Mouse (Mus musculus) hindbrain, embryonic 11.5 days (tissue): ENCODE measurements around the gene Rps9. TPM values are rescaled to one million over a fixed set of nuclear protein-coding genes. Genes with fewer than 3 reads are reported as not detected.
"Not testable (repeated sequence)": the region's sequence is repeated elsewhere in the genome, so short reads cannot be mapped to it uniquely, and the experiment has no call there.

Source experiments
- ATAC-seq: fragments of 200-750 bp; cut with Nextera tagmentation; 2 replicates; pipeline ENCODE4 v1.8.0; 2017; ENCODE audit warnings: mild to moderate bottlenecking, moderate TSS enrichment, moderate library complexity; ENCODE audit not compliant: low FRiP score
- DNase-seq: peaks from one replicate; pipeline ENCODE4 v3.0.0-alpha.2; 2015; ENCODE audit warnings: low spot score
- H3K27ac ChIP-seq: fragments of 300-500 bp; sonication (generic); 2 replicates; pipeline ENCODE4 v1.5.1; 2014; ENCODE audit warnings: mild to moderate bottlenecking, low read depth, low read length
- H3K27me3 ChIP-seq: fragments of 300-500 bp; sonication (generic); 2 replicates; pipeline ENCODE4 v1.6.1; 2014; ENCODE audit warnings: mild to moderate bottlenecking, low read length, moderate library complexity, mixed read lengths; ENCODE audit not compliant: control insufficient read depth, insufficient read depth
- H3K36me3 ChIP-seq: fragments of 300-500 bp; sonication (generic); 2 replicates; pipeline ENCODE4 v1.6.1; 2014; ENCODE audit warnings: mild to moderate bottlenecking, low read length, moderate library complexity, mixed read lengths; ENCODE audit not compliant: control insufficient read depth, insufficient read depth
- H3K4me1 ChIP-seq: fragments of 300-500 bp; sonication (generic); replicated peaks from 2 replicates; pipeline ENCODE4 v1.6.1; 2014; ENCODE audit warnings: low read length, mixed read lengths; ENCODE audit not compliant: control insufficient read depth, insufficient read depth
- H3K4me2 ChIP-seq: fragments of 300-500 bp; sonication (generic); replicated peaks from 2 replicates; pipeline ENCODE4 v1.6.1; 2014; ENCODE audit warnings: mild to moderate bottlenecking, low read depth, low read length
- H3K4me3 ChIP-seq: fragments of 300-500 bp; sonication (generic); 2 replicates; pipeline ENCODE4 v1.5.1; 2014; ENCODE audit warnings: low read depth, low read length
- H3K9ac ChIP-seq: fragments of 300-500 bp; sonication (generic); 2 replicates; pipeline ENCODE4 v1.6.1; 2014; ENCODE audit warnings: low read depth, low read length
- H3K9me3 ChIP-seq: fragments of 300-500 bp; sonication (generic); 2 replicates; pipeline ENCODE4 v1.6.1; 2016; ENCODE audit warnings: low read length; ENCODE audit not compliant: control insufficient read depth
- WGBS: fragments of 180-500 bp; shearing (Covaris S2); extraction: QIAGEN DNeasy Blood & Tissue Kit; methylation state at CpG from one replicate; pipeline ENCODE4 v1.1.7; 2014; 5-methylcytosine and 5-hydroxymethylcytosine counted together
- polyA plus RNA-seq: library from polyadenylated mRNA; unstranded; fragments of >200 nt; fragmentation: Nextera tagmentation; extraction: Ambion mirVana; gene quantifications from 2 replicates; pipeline ENCODE4 v1.2.1, GENCODE M21; 2014

Rps9 gene
- polyA plus RNA-seq, 1 experiment from 2014 or later, result 1,221 TPM

GRCm38 (mm10) chr7:3725459-3725858, 21.7 kb downstream of the Rps9 start:
- H3K36me3 ChIP-seq, H3K9me3 ChIP-seq, H3K9ac ChIP-seq, H3K4me3 ChIP-seq, H3K4me1 ChIP-seq, H3K27me3 ChIP-seq, ATAC-seq, H3K4me2 ChIP-seq, H3K27ac ChIP-seq, DNase-seq: not testable (repeated sequence)

- not testable (repeated sequence) for H3K36me3 ChIP-seq, H3K27me3 ChIP-seq, H3K9me3 ChIP-seq, H3K4me2 ChIP-seq, H3K4me1 ChIP-seq, H3K9ac ChIP-seq, ATAC-seq, H3K27ac ChIP-seq, H3K4me3 ChIP-seq, DNase-seq
- no CpG with 5 or more reads among the region's 1 CpGs for WGBS
Observed at GRCm38 (mm10) chr7:3732675-3733074, 28.9 kb downstream of the Rps9 start.

Other genes starting within 250 kb of the Rps9 start
- gene Tarm1, start 201.4 kb upstream of the Rps9 start, polyA plus RNA-seq, result not detected in 2 replicates
- gene Oscar, start 87.8 kb upstream of the Rps9 start, polyA plus RNA-seq, result 0.18 and 0.31 TPM in 2 replicates
- gene Ndufa3, start 86.6 kb upstream of the Rps9 start, polyA plus RNA-seq, result 343 and 344 TPM in 2 replicates
- gene Tfpt, start 74.1 kb upstream of the Rps9 start, polyA plus RNA-seq, result 28.5 and 28.9 TPM in 2 replicates
- gene Prpf31, start 74.0 kb upstream of the Rps9 start, polyA plus RNA-seq, result 124 and 136 TPM in 2 replicates
- 50.9 and 58.3 TPM in 2 replicates for gene Cnot3, start 58.7 kb upstream of the Rps9 start, polyA plus RNA-seq
- gene Leng1, start 38.2 kb upstream of the Rps9 start, polyA plus RNA-seq, result 16.4 and 20.9 TPM in 2 replicates
- gene Tmc4, start 26.4 kb upstream of the Rps9 start, polyA plus RNA-seq, result 3.0 and 4.4 TPM in 2 replicates
- 204 and 207 TPM in 2 replicates for gene Tsen34, start 11.1 kb upstream of the Rps9 start, polyA plus RNA-seq
- 22.2 and 25.1 TPM in 2 replicates for gene Mboat7, start 10.5 kb upstream of the Rps9 start, polyA plus RNA-seq
- gene Pirb, start 16.4 kb downstream of the Rps9 start, polyA plus RNA-seq, result 0.08 TPM in 1 of 2 replicates, not detected in the other
- not detected in 2 replicates for gene Gm15448, start 121.7 kb downstream of the Rps9 start, polyA plus RNA-seq
- gene Pira2, start 141.1 kb downstream of the Rps9 start, polyA plus RNA-seq, result 0.10 TPM in 1 of 2 replicates, not detected in the other
- not detected in 2 replicates for gene Gm14548, start 194.1 kb downstream of the Rps9 start, polyA plus RNA-seq
- gene Lilra6, start 211.5 kb downstream of the Rps9 start, polyA plus RNA-seq, result not detected in 2 replicates